Mouse (Mus musculus): Measurements from ENCODE around the gene Krtap1-4. TPM values are rescaled to one million over a fixed set of nuclear protein-coding genes. Genes with fewer than 3 reads are reported as not detected.

Krtap1-4 gene
- polyA plus RNA-seq (2015; fragmentation: Illumina TruSeq; extraction: RNeasy Lipid Tissue Mini Kit (QIAGEN cat#74804); ENCODE audit: insufficient read depth, low read depth, low replicate concordance) = not detected

GRCm38 (mm10) chr11:99583245-99583704, at the start of gene Krtap1-4:
Gene Krtap1-4, minus strand, starts transcription at chr11:99583654.

GRCm38 (mm10) chr11:99628138-99628537, 44.7 kb upstream of the Krtap1-4 start, which contains the start of gene Krtap4-1:
Gene Krtap4-1, minus strand, starts transcription at chr11:99628238.

GRCm38 (mm10) chr11:99620335-99620734, 36.9 kb upstream of the Krtap1-4 start, which contains the start of gene Gm11562:
Gene Gm11562, minus strand, starts transcription at chr11:99620435.

DNA sequence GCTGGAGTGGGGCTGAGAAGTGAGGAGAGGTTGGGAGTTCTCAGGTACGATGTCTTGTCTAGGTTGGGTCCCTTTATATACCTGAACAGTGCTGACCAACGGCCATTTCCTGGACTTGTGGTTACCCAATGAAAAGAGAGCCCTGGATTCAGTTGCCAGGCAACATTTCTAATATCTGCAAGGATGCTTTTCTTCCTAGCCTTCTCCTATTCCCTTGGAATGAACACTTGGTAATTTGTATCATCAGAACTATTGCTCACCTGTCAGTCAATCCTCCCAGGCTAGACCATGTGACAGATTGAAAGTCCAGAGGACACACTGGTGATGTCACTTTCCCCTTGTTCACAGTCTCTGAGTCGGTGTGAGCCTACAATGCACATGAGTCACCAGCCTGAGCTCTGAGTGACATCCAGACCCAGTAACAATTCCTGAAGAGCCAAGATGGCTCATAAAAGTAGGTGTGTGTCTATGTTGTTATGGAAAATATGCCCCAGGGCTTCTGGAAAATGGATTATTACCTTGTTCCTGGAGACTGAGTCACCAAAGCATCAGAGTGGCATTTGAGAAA, 31.4 kb upstream of the Krtap1-4 start, which contains the start of gene Krtap2-4:
Gene Krtap2-4, minus strand, starts transcription at position 51 of the 568 bp plus-strand sequence.

GRCm38 (mm10) chr11:99610089-99610488, 26.6 kb upstream of the Krtap1-4 start, which contains the start of gene Gm11937:
Gene Gm11937, minus strand, starts transcription at chr11:99610189.

DNA sequence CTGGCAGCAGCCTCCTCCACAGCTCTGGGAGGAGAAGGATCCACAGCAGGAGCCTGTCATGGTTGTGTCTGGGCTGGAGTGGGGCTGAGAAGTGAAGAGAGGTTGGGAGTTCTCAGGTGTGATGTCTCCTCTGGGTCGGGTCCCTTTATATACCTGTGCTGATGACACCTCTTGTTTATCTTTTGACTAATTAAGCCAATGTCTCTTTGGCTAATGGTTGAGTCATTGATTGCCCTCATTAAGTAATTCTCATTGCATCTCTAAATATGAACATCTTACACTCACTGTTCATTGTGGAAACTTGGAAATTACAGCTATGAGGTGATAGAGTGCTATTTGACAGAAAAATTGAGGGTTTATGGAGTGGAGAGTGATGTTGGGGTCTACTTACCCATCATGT, 19.8 kb upstream of the Krtap1-4 start, which contains the start of gene Gm11938:
Gene Gm11938, minus strand, starts transcription at position 101 of the 400 bp plus-strand sequence.

DNA sequence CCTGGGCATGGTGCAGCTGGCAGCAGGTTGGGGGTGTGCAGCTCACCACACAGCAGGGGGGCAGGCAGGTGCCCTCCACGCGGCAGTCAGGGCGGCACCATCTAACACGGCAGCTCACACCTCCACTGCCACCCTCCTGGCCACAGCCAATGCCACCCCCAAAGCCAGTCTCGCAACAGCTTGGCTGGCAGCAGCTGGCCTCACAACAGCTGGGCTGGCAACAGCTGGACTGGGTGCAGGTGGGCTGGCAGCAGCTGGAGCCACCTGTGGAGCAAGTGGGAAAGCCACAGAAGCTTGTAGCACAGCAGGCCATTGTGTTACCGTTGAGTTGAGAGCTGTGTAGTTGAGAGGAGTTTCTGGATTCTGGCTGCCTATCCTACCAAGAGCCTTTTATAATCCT, 14.3 kb upstream of the Krtap1-4 start, which contains the start of gene Krtap9-3:
Gene Krtap9-3, minus strand, starts transcription at position 364 of the 400 bp plus-strand sequence.

DNA sequence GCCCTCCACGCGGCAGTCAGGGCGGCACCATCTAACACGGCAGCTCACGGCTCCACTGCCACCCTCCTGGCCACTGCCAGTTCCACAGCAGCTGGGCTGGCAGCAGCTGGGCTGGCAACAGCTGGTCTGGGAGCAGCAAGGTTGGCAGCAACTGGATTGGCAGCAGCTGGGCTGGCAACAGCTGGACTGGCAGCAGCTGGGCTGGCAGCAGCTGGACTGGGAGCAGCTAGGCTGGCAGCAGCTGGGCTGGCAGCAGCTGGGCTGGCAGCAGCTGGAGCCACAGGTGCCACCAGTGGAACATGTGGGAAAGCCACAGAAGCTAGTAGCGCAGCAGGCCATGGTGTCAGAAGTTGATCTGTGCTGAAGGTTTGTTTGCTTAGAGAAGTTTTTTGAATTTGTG, 7.5 kb upstream of the Krtap1-4 start, which contains the start of gene Krtap1-3:
Gene Krtap1-3, minus strand, starts transcription at position 359 of the 400 bp plus-strand sequence.

DNA sequence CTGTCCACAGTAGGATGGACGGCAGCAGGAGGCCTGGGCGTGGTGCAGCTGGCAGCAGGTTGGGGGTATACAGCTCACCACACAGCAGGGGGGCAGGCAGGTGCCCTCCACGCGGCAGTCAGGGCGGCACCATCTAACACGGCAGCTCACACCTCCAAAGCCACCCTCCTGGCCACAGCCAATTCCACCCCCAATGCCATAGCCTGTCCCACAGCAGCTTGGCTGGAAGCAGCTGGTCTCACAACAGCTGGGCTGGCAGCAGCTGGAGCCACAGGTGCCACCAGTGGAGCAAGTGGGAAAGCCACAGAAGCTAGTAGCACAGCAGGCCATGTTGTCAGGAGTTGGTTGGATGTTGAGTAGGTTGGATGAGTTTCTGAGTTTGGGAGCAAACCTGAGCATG, 2.8 kb downstream of the Krtap1-4 start, which contains the start of gene Krtap1-5:
Gene Krtap1-5, minus strand, starts transcription at position 381 of the 400 bp plus-strand sequence.

DNA sequence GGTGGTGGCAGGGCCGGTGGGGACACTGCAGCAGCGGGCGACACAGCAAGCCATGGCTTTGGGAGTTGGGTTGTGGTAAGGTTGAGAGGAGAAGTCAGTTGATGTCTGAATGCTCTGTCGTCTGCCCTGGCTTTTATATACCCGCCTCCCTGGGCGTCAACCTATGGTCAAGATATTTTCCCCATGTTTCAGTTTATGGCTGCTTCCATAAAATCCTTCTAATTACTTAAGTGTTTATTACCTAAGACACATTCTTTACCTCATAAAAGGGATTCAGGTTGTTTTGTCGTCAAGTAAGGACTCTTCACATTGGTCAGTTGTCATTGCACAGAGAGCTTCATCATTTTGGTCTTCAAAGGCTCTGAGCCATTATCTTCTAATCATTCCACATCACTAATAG, 16.9 kb downstream of the Krtap1-4 start, which contains the start of gene Krtap3-1:
Gene Krtap3-1, minus strand, starts transcription at position 101 of the 400 bp plus-strand sequence.

GRCm38 (mm10) chr11:99559366-99559765, 24.1 kb downstream of the Krtap1-4 start, which contains the start of gene Gm11939:
Gene Gm11939, minus strand, starts transcription at chr11:99559466.

DNA sequence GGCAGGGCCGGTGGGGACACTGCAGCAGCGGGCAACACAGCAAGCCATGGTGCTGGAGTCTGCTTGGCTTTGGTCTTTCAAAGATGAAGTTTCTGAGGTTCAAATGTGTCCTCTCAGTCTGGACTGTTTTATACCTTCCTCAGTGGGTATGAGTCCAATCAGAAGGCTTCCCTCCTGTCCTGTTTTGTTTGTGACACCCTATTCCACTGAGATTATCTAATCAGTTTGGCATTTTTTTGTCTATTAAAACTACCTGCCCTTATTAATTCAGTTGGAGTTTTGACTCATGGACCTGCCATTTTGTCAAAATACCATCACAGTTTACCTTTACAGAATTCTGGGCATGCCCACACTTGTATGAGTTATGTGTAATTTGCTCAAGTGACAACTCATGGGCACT, 26.7 kb downstream of the Krtap1-4 start, which contains the start of gene Krtap3-2:
Gene Krtap3-2, minus strand, starts transcription at position 101 of the 400 bp plus-strand sequence.

DNA sequence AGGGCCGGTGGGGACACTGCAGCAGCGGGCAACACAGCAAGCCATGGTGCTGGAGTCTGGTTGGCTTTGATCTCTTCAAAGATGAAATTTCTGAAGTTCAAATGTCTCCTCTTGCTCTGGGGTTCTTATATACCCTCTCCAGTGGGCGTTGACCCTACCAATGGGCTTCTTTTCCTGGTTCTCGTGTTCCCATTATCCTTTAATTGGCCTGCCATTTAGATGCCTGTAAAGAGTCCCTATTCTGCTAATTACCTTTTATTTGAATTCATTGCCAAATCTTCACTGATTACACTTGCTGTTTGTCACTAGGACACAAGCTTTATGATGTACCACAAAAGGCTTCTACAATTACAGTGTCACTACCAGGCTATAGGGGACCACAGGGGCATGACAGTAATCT, 32.7 kb downstream of the Krtap1-4 start, which contains the start of gene Krtap3-3:
Gene Krtap3-3, minus strand, starts transcription at position 101 of the 400 bp plus-strand sequence.

Other genes starting within 250 kb of the Krtap1-4 start
- not detected for gene Krt26, start 245.7 kb downstream of the Krtap1-4 start, polyA plus RNA-seq (2015; fragmentation: Illumina TruSeq; extraction: RNeasy Lipid Tissue Mini Kit (QIAGEN cat#74804); ENCODE audit: insufficient read depth, low read depth, low replicate concordance)
- gene Krt27, start 232.6 kb downstream of the Krtap1-4 start, polyA plus RNA-seq (2015; fragmentation: Illumina TruSeq; extraction: RNeasy Lipid Tissue Mini Kit (QIAGEN cat#74804); ENCODE audit: insufficient read depth, low read depth, low replicate concordance) = not detected
- gene Krt28, start 208.8 kb downstream of the Krtap1-4 start, polyA plus RNA-seq (2015; fragmentation: Illumina TruSeq; extraction: RNeasy Lipid Tissue Mini Kit (QIAGEN cat#74804); ENCODE audit: insufficient read depth, low read depth, low replicate concordance) = not detected
- 3.7 TPM for gene Krt10, start 194.3 kb downstream of the Krtap1-4 start, polyA plus RNA-seq (2015; fragmentation: Illumina TruSeq; extraction: RNeasy Lipid Tissue Mini Kit (QIAGEN cat#74804); ENCODE audit: insufficient read depth, low read depth, low replicate concordance)
- not detected for gene Krt12, start 161.4 kb downstream of the Krtap1-4 start, polyA plus RNA-seq (2015; fragmentation: Illumina TruSeq; extraction: RNeasy Lipid Tissue Mini Kit (QIAGEN cat#74804); ENCODE audit: insufficient read depth, low read depth, low replicate concordance)
- not detected for gene Krt20, start 145.5 kb downstream of the Krtap1-4 start, polyA plus RNA-seq (2015; fragmentation: Illumina TruSeq; extraction: RNeasy Lipid Tissue Mini Kit (QIAGEN cat#74804); ENCODE audit: insufficient read depth, low read depth, low replicate concordance)
- 2.0 TPM for gene Krt23, start 90.5 kb downstream of the Krtap1-4 start, polyA plus RNA-seq (2015; fragmentation: Illumina TruSeq; extraction: RNeasy Lipid Tissue Mini Kit (QIAGEN cat#74804); ENCODE audit: insufficient read depth, low read depth, low replicate concordance)
- gene Krt39, start 62.3 kb downstream of the Krtap1-4 start, polyA plus RNA-seq (2015; fragmentation: Illumina TruSeq; extraction: RNeasy Lipid Tissue Mini Kit (QIAGEN cat#74804); ENCODE audit: insufficient read depth, low read depth, low replicate concordance) = not detected
- not detected for gene Krt40, start 40.5 kb downstream of the Krtap1-4 start, polyA plus RNA-seq (2015; fragmentation: Illumina TruSeq; extraction: RNeasy Lipid Tissue Mini Kit (QIAGEN cat#74804); ENCODE audit: insufficient read depth, low read depth, low replicate concordance)
- gene Krtap3-3, start 32.8 kb downstream of the Krtap1-4 start, polyA plus RNA-seq (2015; fragmentation: Illumina TruSeq; extraction: RNeasy Lipid Tissue Mini Kit (QIAGEN cat#74804); ENCODE audit: insufficient read depth, low read depth, low replicate concordance) = not detected
- gene Krtap3-2, start 26.8 kb downstream of the Krtap1-4 start, polyA plus RNA-seq (2015; fragmentation: Illumina TruSeq; extraction: RNeasy Lipid Tissue Mini Kit (QIAGEN cat#74804); ENCODE audit: insufficient read depth, low read depth, low replicate concordance) = not detected
- not detected for gene Gm11939, start 24.2 kb downstream of the Krtap1-4 start, polyA plus RNA-seq (2015; fragmentation: Illumina TruSeq; extraction: RNeasy Lipid Tissue Mini Kit (QIAGEN cat#74804); ENCODE audit: insufficient read depth, low read depth, low replicate concordance)
- gene Krtap3-1, start 17.0 kb downstream of the Krtap1-4 start, polyA plus RNA-seq (2015; fragmentation: Illumina TruSeq; extraction: RNeasy Lipid Tissue Mini Kit (QIAGEN cat#74804); ENCODE audit: insufficient read depth, low read depth, low replicate concordance) = not detected
- not detected for gene Krtap1-5, start 2.6 kb downstream of the Krtap1-4 start, polyA plus RNA-seq (2015; fragmentation: Illumina TruSeq; extraction: RNeasy Lipid Tissue Mini Kit (QIAGEN cat#74804); ENCODE audit: insufficient read depth, low read depth, low replicate concordance)
- not detected for gene Krtap1-3, start 7.7 kb upstream of the Krtap1-4 start, polyA plus RNA-seq (2015; fragmentation: Illumina TruSeq; extraction: RNeasy Lipid Tissue Mini Kit (QIAGEN cat#74804); ENCODE audit: insufficient read depth, low read depth, low replicate concordance)
- not detected for gene Krtap9-3, start 14.5 kb upstream of the Krtap1-4 start, polyA plus RNA-seq (2015; fragmentation: Illumina TruSeq; extraction: RNeasy Lipid Tissue Mini Kit (QIAGEN cat#74804); ENCODE audit: insufficient read depth, low read depth, low replicate concordance)
- not detected for gene Gm11938, start 19.7 kb upstream of the Krtap1-4 start, polyA plus RNA-seq (2015; fragmentation: Illumina TruSeq; extraction: RNeasy Lipid Tissue Mini Kit (QIAGEN cat#74804); ENCODE audit: insufficient read depth, low read depth, low replicate concordance)
- gene Gm11937, start 26.5 kb upstream of the Krtap1-4 start, polyA plus RNA-seq (2015; fragmentation: Illumina TruSeq; extraction: RNeasy Lipid Tissue Mini Kit (QIAGEN cat#74804); ENCODE audit: insufficient read depth, low read depth, low replicate concordance) = not detected
- not detected for gene Krtap2-4, start 31.2 kb upstream of the Krtap1-4 start, polyA plus RNA-seq (2015; fragmentation: Illumina TruSeq; extraction: RNeasy Lipid Tissue Mini Kit (QIAGEN cat#74804); ENCODE audit: insufficient read depth, low read depth, low replicate concordance)
- not detected for gene Gm11562, start 36.8 kb upstream of the Krtap1-4 start, polyA plus RNA-seq (2015; fragmentation: Illumina TruSeq; extraction: RNeasy Lipid Tissue Mini Kit (QIAGEN cat#74804); ENCODE audit: insufficient read depth, low read depth, low replicate concordance)
- gene Krtap4-1, start 44.6 kb upstream of the Krtap1-4 start, polyA plus RNA-seq (2015; fragmentation: Illumina TruSeq; extraction: RNeasy Lipid Tissue Mini Kit (QIAGEN cat#74804); ENCODE audit: insufficient read depth, low read depth, low replicate concordance) = not detected
- gene Krtap4-2, start 51.4 kb upstream of the Krtap1-4 start, polyA plus RNA-seq (2015; fragmentation: Illumina TruSeq; extraction: RNeasy Lipid Tissue Mini Kit (QIAGEN cat#74804); ENCODE audit: insufficient read depth, low read depth, low replicate concordance) = not detected
- gene Krtap4-7, start 60.4 kb upstream of the Krtap1-4 start, polyA plus RNA-seq (2015; fragmentation: Illumina TruSeq; extraction: RNeasy Lipid Tissue Mini Kit (QIAGEN cat#74804); ENCODE audit: insufficient read depth, low read depth, low replicate concordance) = not detected
- not detected for gene Gm11555, start 66.6 kb upstream of the Krtap1-4 start, polyA plus RNA-seq (2015; fragmentation: Illumina TruSeq; extraction: RNeasy Lipid Tissue Mini Kit (QIAGEN cat#74804); ENCODE audit: insufficient read depth, low read depth, low replicate concordance)
- not detected for gene Gm11563, start 75.3 kb upstream of the Krtap1-4 start, polyA plus RNA-seq (2015; fragmentation: Illumina TruSeq; extraction: RNeasy Lipid Tissue Mini Kit (QIAGEN cat#74804); ENCODE audit: insufficient read depth, low read depth, low replicate concordance)
- not detected for gene Krtap4-6, start 82.3 kb upstream of the Krtap1-4 start, polyA plus RNA-seq (2015; fragmentation: Illumina TruSeq; extraction: RNeasy Lipid Tissue Mini Kit (QIAGEN cat#74804); ENCODE audit: insufficient read depth, low read depth, low replicate concordance)
- gene Gm14190, start 107.1 kb upstream of the Krtap1-4 start, polyA plus RNA-seq (2015; fragmentation: Illumina TruSeq; extraction: RNeasy Lipid Tissue Mini Kit (QIAGEN cat#74804); ENCODE audit: insufficient read depth, low read depth, low replicate concordance) = not detected
- not detected for gene Gm14180, start 150.6 kb upstream of the Krtap1-4 start, polyA plus RNA-seq (2015; fragmentation: Illumina TruSeq; extraction: RNeasy Lipid Tissue Mini Kit (QIAGEN cat#74804); ENCODE audit: insufficient read depth, low read depth, low replicate concordance)
- not detected for gene Gm11595, start 189.3 kb upstream of the Krtap1-4 start, polyA plus RNA-seq (2015; fragmentation: Illumina TruSeq; extraction: RNeasy Lipid Tissue Mini Kit (QIAGEN cat#74804); ENCODE audit: insufficient read depth, low read depth, low replicate concordance)
- gene Krtap4-8, start 197.1 kb upstream of the Krtap1-4 start, polyA plus RNA-seq (2015; fragmentation: Illumina TruSeq; extraction: RNeasy Lipid Tissue Mini Kit (QIAGEN cat#74804); ENCODE audit: insufficient read depth, low read depth, low replicate concordance) = not detected
- gene Krtap4-9, start 201.5 kb upstream of the Krtap1-4 start, polyA plus RNA-seq (2015; fragmentation: Illumina TruSeq; extraction: RNeasy Lipid Tissue Mini Kit (QIAGEN cat#74804); ENCODE audit: insufficient read depth, low read depth, low replicate concordance) = not detected
- not detected for gene Gm11596, start 209.8 kb upstream of the Krtap1-4 start, polyA plus RNA-seq (2015; fragmentation: Illumina TruSeq; extraction: RNeasy Lipid Tissue Mini Kit (QIAGEN cat#74804); ENCODE audit: insufficient read depth, low read depth, low replicate concordance)
- gene Gm11569, start 215.3 kb upstream of the Krtap1-4 start, polyA plus RNA-seq (2015; fragmentation: Illumina TruSeq; extraction: RNeasy Lipid Tissue Mini Kit (QIAGEN cat#74804); ENCODE audit: insufficient read depth, low read depth, low replicate concordance) = not detected
- not detected for gene Gm11554, start 220.8 kb upstream of the Krtap1-4 start, polyA plus RNA-seq (2015; fragmentation: Illumina TruSeq; extraction: RNeasy Lipid Tissue Mini Kit (QIAGEN cat#74804); ENCODE audit: insufficient read depth, low read depth, low replicate concordance)
- gene Krtap4-13, start 226.2 kb upstream of the Krtap1-4 start, polyA plus RNA-seq (2015; fragmentation: Illumina TruSeq; extraction: RNeasy Lipid Tissue Mini Kit (QIAGEN cat#74804); ENCODE audit: insufficient read depth, low read depth, low replicate concordance) = not detected
- not detected for gene Gm11564, start 232.0 kb upstream of the Krtap1-4 start, polyA plus RNA-seq (2015; fragmentation: Illumina TruSeq; extraction: RNeasy Lipid Tissue Mini Kit (QIAGEN cat#74804); ENCODE audit: insufficient read depth, low read depth, low replicate concordance)

All from pancreas, adult 10 weeks (tissue).